Mouse (Mus musculus) layer of hippocampus, adult 11-12 months (tissue): ENCODE measurements around the gene BC051019.

Source experiments
- DNase-seq: peaks from one replicate; pipeline ENCODE4 v3.0.0; 2022; ENCODE audit warnings: low spot score

The BC051019 gene

GRCm38 (mm10) chr7:109723697-109724096 is at the start of gene BC051019:
BC051019 (minus strand) TSS chr7:109723850.
- no peak for DNase-seq

GRCm38 (mm10) chr7:109772251-109772650 is 48.6 kb upstream of the BC051019 start:
- DNase-seq, result no peak

GRCm38 (mm10) chr7:109768699-109769383 is 45.2 kb upstream of the BC051019 start:
- no peak for DNase-seq

- DNase-seq, result no peak
These were observed 44.1 kb upstream of the BC051019 start for GRCm38 (mm10) chr7:109767575-109768350.

GRCm38 (mm10) chr7:109764009-109764408 is 40.4 kb upstream of the BC051019 start:
- no peak for DNase-seq

- no peak for DNase-seq
These were observed 32.6 kb upstream of the BC051019 start for GRCm38 (mm10) chr7:109756291-109756690.

- DNase-seq, result no peak
These were observed 30.4 kb upstream of the BC051019 start for GRCm38 (mm10) chr7:109754034-109754433.

- peak; percentile 77 for DNase-seq
These were observed 28.6 kb upstream of the BC051019 start, which contains the start of gene Tmem9b for GRCm38 (mm10) chr7:109752008-109752925. Tmem9b (minus strand) TSS chr7:109752875.

- no peak for DNase-seq
These were observed 27.9 kb upstream of the BC051019 start for GRCm38 (mm10) chr7:109751427-109752007.

- DNase-seq, result no peak
These were observed 24.1 kb upstream of the BC051019 start for GRCm38 (mm10) chr7:109747747-109748146.

- DNase-seq, result no peak
These were observed 18.1 kb upstream of the BC051019 start for GRCm38 (mm10) chr7:109741703-109742102.

GRCm38 (mm10) chr7:109741060-109741459 is 17.4 kb upstream of the BC051019 start:
- no peak for DNase-seq

- no peak for DNase-seq
These were observed 16.2 kb upstream of the BC051019 start for GRCm38 (mm10) chr7:109739822-109740370.

GRCm38 (mm10) chr7:109734806-109735205 is 11.2 kb upstream of the BC051019 start:
- no peak for DNase-seq

GRCm38 (mm10) chr7:109731626-109732025 is 8.0 kb upstream of the BC051019 start, which contains the start of gene Ascl3:
Ascl3 (minus strand) TSS chr7:109731726.
- no peak for DNase-seq

- DNase-seq, result no peak
These were observed 536 bp downstream of the BC051019 start for GRCm38 (mm10) chr7:109723114-109723513.

- no peak for DNase-seq
These were observed 1.0 kb downstream of the BC051019 start for GRCm38 (mm10) chr7:109722618-109723017.

- DNase-seq, result peak; percentile 53
These were observed 4.4 kb downstream of the BC051019 start for GRCm38 (mm10) chr7:109719286-109719685.

- no peak for DNase-seq
These were observed 10.1 kb downstream of the BC051019 start for GRCm38 (mm10) chr7:109713434-109713982.

GRCm38 (mm10) chr7:109712198-109712597 is 11.5 kb downstream of the BC051019 start:
- DNase-seq, result no peak

- no peak for DNase-seq
These were observed 13.6 kb downstream of the BC051019 start for GRCm38 (mm10) chr7:109710069-109710468.
